Mouse (Mus musculus): ENCODE measurements around the gene Olfr394. TPM values are rescaled to one million over a fixed set of nuclear protein-coding genes. Genes with fewer than 3 reads are reported as not detected.
"Not testable (repeated sequence)": the region's sequence is repeated elsewhere in the genome, so short reads cannot be mapped to it uniquely, and the experiment has no call there.

Gene Olfr394
- not detected for polyA plus RNA-seq (2012; fragmentation: generic; extraction: Trizol)
- long read RNA-seq, experiment 1: 0 reads
- long read RNA-seq, experiment 2: 0 reads

GRCm38 (mm10) chr11:73890671-73891070, at the start of gene Olfr394:
Olfr394 (minus strand) TSS chr11:73890771.
- no peaks in the 10 kb centered on the region for H3K79me3 ChIP-seq (ENCODE audit: low read depth)
- no peaks in the 10 kb centered on the region for H3K79me2 ChIP-seq (ENCODE audit: control insufficient read depth, insufficient read depth)
- H3K27me3 ChIP-seq (ENCODE audit: control insufficient read depth, insufficient read depth, insufficient read length): no peaks in the 10 kb centered on the region
- no peak for TF ChIP-seq MAX (IDR thresholded peaks at IDR 0.05)
- TF ChIP-seq USF1 (IDR thresholded peaks at IDR 0.05; ENCODE audit: low read depth): no peak
- no peak for TF ChIP-seq MYOD1 (IDR thresholded peaks at IDR 0.05; ENCODE audit: control insufficient read depth, insufficient read length, low read depth)
- no peak for TF ChIP-seq CEBPB (IDR thresholded peaks at IDR 0.05; ENCODE audit: low read depth)
- no peak for TF ChIP-seq CTCF (IDR thresholded peaks at IDR 0.05; ENCODE audit: control insufficient read depth, insufficient read depth, insufficient read length)
- no peak for TF ChIP-seq MYOG (IDR thresholded peaks at IDR 0.05; ENCODE audit: control insufficient read depth, extremely low read depth, insufficient read length)
- no peak for TF ChIP-seq FOSL1 (IDR thresholded peaks at IDR 0.05; ENCODE audit: insufficient read depth, low read length, poor library complexity, severe bottlenecking)
- H3K4me3 ChIP-seq (ENCODE audit: insufficient read depth, poor library complexity, severe bottlenecking): no peak within 1 kb of the TSS
- H3K36me3 ChIP-seq (ENCODE audit: control insufficient read depth, insufficient read depth): no peaks in the 10 kb centered on the region
- no peak within 1 kb of the TSS for H3ac ChIP-seq (ENCODE audit: control insufficient read depth, insufficient read length, low read depth)

GRCm38 (mm10) chr11:73936377-73936776, 45.8 kb upstream of the Olfr394 start, which contains the start of gene Olfr23:
Olfr23 (plus strand) TSS chr11:73936677.
- Histone ChIP-seq H3K27me3 (ENCODE audit: control insufficient read depth, insufficient read depth, insufficient read length) (no peaks in the 10 kb centered on the region), H3K79me3 (ENCODE audit: low read depth) (no peaks in the 10 kb centered on the region), H3K4me3 (ENCODE audit: insufficient read depth, poor library complexity, severe bottlenecking) (no peak within 1 kb of the TSS), H3K36me3 (ENCODE audit: control insufficient read depth, insufficient read depth) (no peaks in the 10 kb centered on the region), H3ac (ENCODE audit: control insufficient read depth, insufficient read length, low read depth) (no peak within 1 kb of the TSS), H3K79me2 (ENCODE audit: control insufficient read depth, insufficient read depth) (no peaks in the 10 kb centered on the region)
- TF ChIP-seq MAX (IDR thresholded peaks at IDR 0.05) (no peak), CTCF (IDR thresholded peaks at IDR 0.05; ENCODE audit: control insufficient read depth, insufficient read depth, insufficient read length) (no peak), FOSL1 (IDR thresholded peaks at IDR 0.05; ENCODE audit: insufficient read depth, low read length, poor library complexity, severe bottlenecking) (no peak), USF1 (IDR thresholded peaks at IDR 0.05; ENCODE audit: low read depth) (no peak), CEBPB (IDR thresholded peaks at IDR 0.05; ENCODE audit: low read depth) (no peak), MYOG (IDR thresholded peaks at IDR 0.05; ENCODE audit: control insufficient read depth, extremely low read depth, insufficient read length) (no peak)

- not testable (repeated sequence) for H3K36me3 ChIP-seq (ENCODE audit: control insufficient read depth, insufficient read depth); H3K79me2 ChIP-seq (ENCODE audit: control insufficient read depth, insufficient read depth); H3K27me3 ChIP-seq (ENCODE audit: control insufficient read depth, insufficient read depth, insufficient read length); H3K4me3 ChIP-seq (ENCODE audit: insufficient read depth, poor library complexity, severe bottlenecking); H3K79me3 ChIP-seq (ENCODE audit: low read depth); H3ac ChIP-seq (ENCODE audit: control insufficient read depth, insufficient read length, low read depth)
These were observed 18.6 kb upstream of the Olfr394 start, which contains the start of gene Olfr395 for GRCm38 (mm10) chr11:73909199-73909598. Olfr395 (minus strand) TSS chr11:73909299.

GRCm38 (mm10) chr11:73851354-73851753, 39.2 kb downstream of the Olfr394 start, which contains the start of gene Olfr393:
Olfr393 (minus strand) TSS chr11:73851454.
- no peaks in the 10 kb centered on the region for H3K79me2 ChIP-seq (ENCODE audit: control insufficient read depth, insufficient read depth)
- no peak within 1 kb of the TSS for H3ac ChIP-seq (ENCODE audit: control insufficient read depth, insufficient read length, low read depth)
- no peak within 1 kb of the TSS for H3K4me3 ChIP-seq (ENCODE audit: insufficient read depth, poor library complexity, severe bottlenecking)
- no peaks in the 10 kb centered on the region for H3K27me3 ChIP-seq (ENCODE audit: control insufficient read depth, insufficient read depth, insufficient read length)
- TF ChIP-seq MAX (IDR thresholded peaks at IDR 0.05) (no peak), CEBPB (IDR thresholded peaks at IDR 0.05; ENCODE audit: low read depth) (no peak), FOSL1 (IDR thresholded peaks at IDR 0.05; ENCODE audit: insufficient read depth, low read length, poor library complexity, severe bottlenecking) (no peak), MYOD1 (IDR thresholded peaks at IDR 0.05; ENCODE audit: control insufficient read depth, insufficient read length, low read depth) (no peak), MYOG (IDR thresholded peaks at IDR 0.05; ENCODE audit: control insufficient read depth, extremely low read depth, insufficient read length) (no peak), USF1 (IDR thresholded peaks at IDR 0.05; ENCODE audit: low read depth) (no peak), CTCF (IDR thresholded peaks at IDR 0.05; ENCODE audit: control insufficient read depth, insufficient read depth, insufficient read length) (no peak)
- no peaks in the 10 kb centered on the region for H3K36me3 ChIP-seq (ENCODE audit: control insufficient read depth, insufficient read depth)
- H3K79me3 ChIP-seq (ENCODE audit: low read depth): no peaks in the 10 kb centered on the region

Other genes with a start within 250 kb of the Olfr394 start
- not detected for gene Zfp735, start 202.0 kb downstream of the Olfr394 start, polyA plus RNA-seq (2012; fragmentation: generic; extraction: Trizol)
- not detected for gene Olfr389, start 110.1 kb downstream of the Olfr394 start, polyA plus RNA-seq (2012; fragmentation: generic; extraction: Trizol)
- not detected for gene Olfr390, start 107.8 kb downstream of the Olfr394 start, polyA plus RNA-seq (2012; fragmentation: generic; extraction: Trizol)
- not detected for gene Olfr391-ps, start 87.7 kb downstream of the Olfr394 start, polyA plus RNA-seq (2012; fragmentation: generic; extraction: Trizol)
- not detected for gene Olfr392, start 73.7 kb downstream of the Olfr394 start, polyA plus RNA-seq (2012; fragmentation: generic; extraction: Trizol)
- not detected for gene Olfr393, start 39.3 kb downstream of the Olfr394 start, polyA plus RNA-seq (2012; fragmentation: generic; extraction: Trizol)
- gene Olfr395, start 18.5 kb upstream of the Olfr394 start, polyA plus RNA-seq (2012; fragmentation: generic; extraction: Trizol): not detected
- gene Olfr23, start 45.9 kb upstream of the Olfr394 start, polyA plus RNA-seq (2012; fragmentation: generic; extraction: Trizol): not detected
- gene Olfr397, start 70.0 kb upstream of the Olfr394 start, polyA plus RNA-seq (2012; fragmentation: generic; extraction: Trizol): not detected
- gene Olfr398, start 99.6 kb upstream of the Olfr394 start, polyA plus RNA-seq (2012; fragmentation: generic; extraction: Trizol): not detected
- gene Olfr139, start 165.8 kb upstream of the Olfr394 start, polyA plus RNA-seq (2012; fragmentation: generic; extraction: Trizol): not detected
- gene Olfr399, start 165.8 kb upstream of the Olfr394 start, polyA plus RNA-seq (2012; fragmentation: generic; extraction: Trizol): not detected
- gene Zfp616, start 179.2 kb upstream of the Olfr394 start, polyA plus RNA-seq (2012; fragmentation: generic; extraction: Trizol): not detected
- not detected for gene Olfr401, start 222.9 kb upstream of the Olfr394 start, polyA plus RNA-seq (2012; fragmentation: generic; extraction: Trizol)